Mouse (Mus musculus) hindbrain, embryonic 10.5 days (tissue): ENCODE data around the gene Neurl2. TPM values are rescaled to one million over a fixed set of nuclear protein-coding genes. Genes with fewer than 3 reads are reported as not detected.
A peak's percentile ranks its signal among the peaks of the same experiment; 100 is the strongest.
"Not testable (repeated sequence)": the region's sequence is repeated elsewhere in the genome, so short reads cannot be mapped to it uniquely, and the experiment has no call there.

Source experiments
- DNase-seq: peaks from one replicate; pipeline ENCODE4 v3.0.0-alpha.2; 2017; ENCODE audit warnings: low spot score
- H3K27ac ChIP-seq: fragments of 300-500 bp; sonication (generic); 2 replicates; pipeline ENCODE4 v1.5.1; 2016; ENCODE audit warnings: mild to moderate bottlenecking, moderate library complexity
- H3K27me3 ChIP-seq: fragments of 300-500 bp; sonication (generic); 2 replicates; pipeline ENCODE4 v1.6.1; 2016; ENCODE audit warnings: mild to moderate bottlenecking; ENCODE audit not compliant: poor library complexity, insufficient read depth, severe bottlenecking
- H3K36me3 ChIP-seq: fragments of 300-500 bp; sonication (generic); 2 replicates; pipeline ENCODE4 v1.6.1; 2016; ENCODE audit warnings: mild to moderate bottlenecking, moderate library complexity
- H3K4me1 ChIP-seq: fragments of 300-500 bp; sonication (generic); replicated peaks from 2 replicates; pipeline ENCODE4 v1.6.1; 2016; ENCODE audit warnings: mild to moderate bottlenecking
- H3K4me3 ChIP-seq: fragments of 300-500 bp; sonication (generic); 2 replicates; pipeline ENCODE4 v1.5.1; 2016; ENCODE audit warnings: mild to moderate bottlenecking, moderate library complexity
- H3K9me3 ChIP-seq: fragments of 300-500 bp; sonication (generic); 2 replicates; pipeline ENCODE4 v1.6.1; 2016; ENCODE audit warnings: mild to moderate bottlenecking, moderate library complexity
- WGBS: fragments of 180-500 bp; shearing (Covaris S2); methylation state at CpG from one replicate; pipeline ENCODE4 v1.1.7; 2016; 5-methylcytosine and 5-hydroxymethylcytosine counted together
- polyA plus RNA-seq: library from polyadenylated mRNA; unstranded; fragments of >200 nt; fragmentation: Nextera tagmentation; extraction: Ambion mirVana; gene quantifications from 2 replicates; pipeline ENCODE4 v1.2.1, GENCODE M21; 2016

The Neurl2 gene
- polyA plus RNA-seq, 1 experiment from 2014 or later, result 5.1 TPM

DNA sequence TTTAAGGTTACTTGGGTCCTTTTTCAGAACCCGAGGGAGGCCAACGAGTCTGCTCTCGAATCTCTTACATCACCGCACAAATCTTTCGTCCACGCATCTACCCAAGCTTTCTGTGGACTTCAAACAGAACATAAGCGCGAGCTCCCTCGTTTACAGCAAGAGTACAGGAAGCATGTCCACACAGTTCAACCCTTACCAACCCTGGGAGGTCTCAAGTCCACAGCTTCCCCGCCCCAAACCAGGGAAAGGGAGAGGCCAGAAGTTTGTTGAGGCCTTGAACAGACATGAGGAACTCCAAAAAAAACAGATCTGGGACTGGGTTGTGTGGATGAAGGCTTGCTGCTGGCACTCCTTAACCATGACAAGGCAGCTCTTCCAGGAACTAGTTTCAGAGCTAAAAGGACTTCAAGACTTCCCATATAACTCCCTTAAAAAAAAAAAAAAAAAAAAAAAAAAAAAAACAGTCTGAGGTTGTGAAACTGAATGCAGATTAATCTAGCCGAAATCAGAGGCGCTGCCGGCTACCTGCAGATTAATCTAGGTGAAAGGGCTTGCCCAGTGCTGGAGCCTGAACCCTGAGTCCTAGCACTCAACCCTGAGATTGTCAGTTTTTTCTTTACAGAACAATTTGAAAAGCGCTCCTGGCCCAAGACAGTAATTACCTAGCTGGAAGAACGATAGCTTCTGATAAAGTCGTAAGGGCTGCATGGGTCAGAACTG is 29.9 kb downstream of the Neurl2 start:
- peaks cover 27% of the 10 kb centered on the region for H3K4me1 ChIP-seq
- no peaks in the 10 kb centered on the region for H3K27me3 ChIP-seq
- DNase-seq, result no peak
- H3K4me3 ChIP-seq, result peak overlapping the region; percentile 85
- no peaks in the 10 kb centered on the region for H3K9me3 ChIP-seq
- WGBS, result 95% methylated on average over 16 of the region's 16 CpGs
- no peak overlapping the region for H3K27ac ChIP-seq
- peaks cover 45% of the 10 kb centered on the region for H3K36me3 ChIP-seq

DNA sequence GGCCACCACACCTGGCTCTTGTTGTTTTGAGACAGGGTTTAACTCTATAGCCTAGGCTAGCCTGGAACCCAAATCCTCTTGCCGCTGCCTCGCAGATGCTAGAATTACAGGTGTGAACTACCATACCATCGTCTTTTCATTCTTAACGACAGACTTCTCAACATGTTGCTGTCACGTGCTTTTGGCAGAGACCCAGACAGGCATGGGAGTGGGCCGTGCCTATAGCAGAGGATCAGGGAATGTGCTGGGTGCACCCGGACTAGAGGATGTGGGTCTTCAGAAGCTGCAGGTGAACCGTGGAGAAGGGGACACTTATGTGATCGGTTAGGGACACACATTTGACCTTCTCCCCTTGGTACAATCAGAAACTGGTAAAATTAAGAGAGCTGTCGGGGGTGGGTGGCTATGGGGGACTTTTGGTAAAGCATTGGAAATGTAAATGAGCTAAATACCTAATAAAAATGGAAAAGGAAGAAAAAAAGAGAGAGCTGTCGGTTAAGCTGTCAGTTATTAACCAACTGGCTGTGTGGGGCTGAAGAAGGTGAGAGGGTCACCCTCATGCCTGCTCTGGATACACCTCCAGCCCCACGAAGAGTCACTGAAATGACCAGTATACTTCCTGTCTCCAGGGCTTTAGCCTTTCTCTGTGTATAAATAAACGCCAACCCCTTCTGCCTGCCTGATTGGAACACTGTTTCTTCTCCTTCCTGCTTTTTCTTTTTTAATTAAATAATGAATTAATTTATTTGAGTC is 32.8 kb downstream of the Neurl2 start:
- Histone ChIP-seq H3K4me1 (peaks cover 18% of the 10 kb centered on the region), H3K27ac (no peak overlapping the region), H3K27me3 (no peaks in the 10 kb centered on the region), H3K36me3 (peaks cover 73% of the 10 kb centered on the region), H3K4me3 (no peak overlapping the region), H3K9me3 (no peaks in the 10 kb centered on the region)
- WGBS, result 91% methylated on average over 13 of the region's 13 CpGs
- DNase-seq, result no peak

DNA sequence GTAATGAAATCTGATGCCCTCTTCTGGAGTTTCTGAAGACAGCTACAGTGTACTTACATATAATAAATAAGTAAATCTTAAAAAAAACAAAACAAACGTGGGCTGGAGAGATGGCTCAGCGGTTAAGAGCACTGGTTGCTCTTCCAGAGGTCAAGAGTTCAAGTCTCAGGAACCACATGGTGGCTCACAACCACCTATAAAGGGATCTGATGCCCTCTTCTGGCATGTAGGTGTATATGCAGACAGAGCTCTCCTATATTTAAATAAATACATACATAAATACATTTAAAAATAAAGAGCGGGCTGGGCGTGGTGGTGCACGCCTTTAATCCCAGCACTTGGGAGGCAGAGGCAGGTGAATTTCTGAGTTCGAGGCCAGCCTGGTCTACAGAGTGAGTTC is 34.7 kb downstream of the Neurl2 start:
- 84% methylated on average over 6 of the region's 6 CpGs for WGBS
- H3K36me3 ChIP-seq, result peaks cover 89% of the 10 kb centered on the region
- not testable (repeated sequence) for DNase-seq

DNA sequence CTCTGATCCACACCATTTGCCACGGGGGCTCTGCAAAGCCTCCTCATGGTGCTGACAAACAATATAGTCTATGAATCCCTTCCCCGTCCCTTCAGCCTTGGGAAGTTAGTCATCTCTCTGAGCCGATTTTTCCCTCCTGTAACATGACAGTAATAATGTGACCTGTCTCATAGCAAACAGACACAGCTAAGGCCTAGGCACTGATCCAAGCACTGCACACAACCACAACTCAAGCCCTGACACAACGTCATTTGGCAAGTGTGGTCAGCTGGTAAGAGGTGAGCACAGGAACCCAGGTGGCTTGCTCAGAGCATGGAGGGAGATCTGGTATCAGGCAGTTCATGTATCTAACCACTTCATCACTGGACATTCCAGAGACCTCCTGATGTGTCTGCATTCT is 37.4 kb downstream of the Neurl2 start:
- DNase-seq, result no peak
- no peaks in the 10 kb centered on the region for H3K27me3 ChIP-seq
- H3K4me3 ChIP-seq, result no peak overlapping the region
- H3K27ac ChIP-seq, result no peak overlapping the region
- H3K36me3 ChIP-seq, result peaks cover 95% of the 10 kb centered on the region
- H3K9me3 ChIP-seq, result no peaks in the 10 kb centered on the region
- no peaks in the 10 kb centered on the region for H3K4me1 ChIP-seq
- 90% methylated on average over 4 of the region's 4 CpGs for WGBS

More for the DNA sequence above, 34.7 kb downstream of the Neurl2 start:
- H3K4me3 ChIP-seq, H3K4me1 ChIP-seq, H3K27me3 ChIP-seq, H3K27ac ChIP-seq, H3K9me3 ChIP-seq: not testable (repeated sequence)

DNA sequence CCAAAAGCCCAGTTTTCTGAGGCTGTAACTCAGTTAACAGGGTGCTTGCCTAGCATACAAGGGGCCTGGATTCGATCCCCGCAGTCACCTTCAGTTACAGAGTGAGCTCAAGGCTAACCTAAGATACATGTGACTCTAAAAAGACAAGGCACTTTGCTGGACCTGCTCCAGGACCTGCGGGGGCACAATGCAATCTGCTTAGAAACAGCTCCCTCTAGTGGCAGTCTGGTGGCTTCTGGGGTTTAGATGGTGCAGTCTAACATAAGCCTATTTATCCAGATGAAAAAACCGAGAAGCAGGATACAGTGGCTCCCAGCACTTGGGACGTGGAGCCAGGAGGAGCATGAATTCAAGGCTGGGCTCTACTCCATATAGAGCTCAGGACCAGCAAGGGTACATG is 39.0 kb downstream of the Neurl2 start:
- WGBS, result 43% methylated on average over 5 of the region's 5 CpGs
- DNase-seq, result peak; percentile 80
- peaks cover 93% of the 10 kb centered on the region for H3K36me3 ChIP-seq

DNA sequence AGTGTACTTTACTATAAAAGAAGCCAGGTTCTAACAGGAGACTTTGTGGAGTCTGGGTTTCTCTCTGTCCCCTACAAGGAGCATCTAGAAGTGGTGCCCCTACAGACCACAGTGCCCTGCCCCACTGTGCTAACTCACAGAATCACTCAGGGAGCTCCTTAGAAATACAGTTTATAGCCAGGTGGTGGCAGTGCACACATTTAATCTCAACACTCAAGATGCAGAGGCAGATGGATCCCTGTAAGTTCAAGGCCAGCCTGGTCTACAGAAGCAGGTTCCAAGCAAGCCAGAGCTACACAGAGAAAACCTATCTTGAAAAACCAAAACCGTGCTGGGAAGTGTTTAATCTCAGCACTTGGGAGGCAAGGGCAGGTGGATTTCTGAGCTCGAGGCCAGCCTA is 39.5 kb downstream of the Neurl2 start:
- Histone ChIP-seq H3K36me3 (peaks cover 91% of the 10 kb centered on the region), H3K27me3 (no peaks in the 10 kb centered on the region), H3K4me3 (no peak overlapping the region; the same call in 1 of the 2 replicates), H3K27ac (no peak overlapping the region), H3K4me1 (peaks cover 3% of the 10 kb centered on the region; the same call in 1 of the 2 replicates), H3K9me3 (no peaks in the 10 kb centered on the region)
- no peak for DNase-seq
- 87% methylated on average over 2 of the region's 2 CpGs for WGBS

More for the DNA sequence above, 39.0 kb downstream of the Neurl2 start:
- Histone ChIP-seq H3K4me1 (no peaks in the 10 kb centered on the region), H3K27ac (no peak overlapping the region), H3K27me3 (no peaks in the 10 kb centered on the region), H3K4me3 (no peak overlapping the region), H3K9me3 (no peaks in the 10 kb centered on the region)

DNA sequence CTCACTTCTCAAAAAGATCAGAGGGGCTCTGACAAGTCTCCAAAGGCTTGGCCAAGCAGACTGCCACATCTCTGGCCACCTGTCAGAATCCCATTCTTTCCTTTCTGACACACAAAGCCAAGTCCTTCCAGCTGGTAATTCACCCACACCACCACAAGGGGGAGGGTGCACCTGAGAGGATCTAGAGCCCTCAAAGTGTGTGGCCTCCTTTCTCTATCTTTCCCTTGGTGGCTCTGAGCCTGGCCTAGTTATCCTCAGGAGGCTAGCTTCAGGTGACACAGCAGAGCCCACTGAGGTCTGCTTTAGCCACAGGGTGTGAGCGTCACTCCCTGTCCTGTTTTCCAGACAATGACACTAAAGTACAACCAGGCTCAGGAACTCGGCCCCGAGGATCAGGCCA is 40.0 kb downstream of the Neurl2 start:
- 87% methylated on average over 3 of the region's 3 CpGs for WGBS
- Histone ChIP-seq H3K27ac (no peak overlapping the region), H3K36me3 (peaks cover 91% of the 10 kb centered on the region)

DNA sequence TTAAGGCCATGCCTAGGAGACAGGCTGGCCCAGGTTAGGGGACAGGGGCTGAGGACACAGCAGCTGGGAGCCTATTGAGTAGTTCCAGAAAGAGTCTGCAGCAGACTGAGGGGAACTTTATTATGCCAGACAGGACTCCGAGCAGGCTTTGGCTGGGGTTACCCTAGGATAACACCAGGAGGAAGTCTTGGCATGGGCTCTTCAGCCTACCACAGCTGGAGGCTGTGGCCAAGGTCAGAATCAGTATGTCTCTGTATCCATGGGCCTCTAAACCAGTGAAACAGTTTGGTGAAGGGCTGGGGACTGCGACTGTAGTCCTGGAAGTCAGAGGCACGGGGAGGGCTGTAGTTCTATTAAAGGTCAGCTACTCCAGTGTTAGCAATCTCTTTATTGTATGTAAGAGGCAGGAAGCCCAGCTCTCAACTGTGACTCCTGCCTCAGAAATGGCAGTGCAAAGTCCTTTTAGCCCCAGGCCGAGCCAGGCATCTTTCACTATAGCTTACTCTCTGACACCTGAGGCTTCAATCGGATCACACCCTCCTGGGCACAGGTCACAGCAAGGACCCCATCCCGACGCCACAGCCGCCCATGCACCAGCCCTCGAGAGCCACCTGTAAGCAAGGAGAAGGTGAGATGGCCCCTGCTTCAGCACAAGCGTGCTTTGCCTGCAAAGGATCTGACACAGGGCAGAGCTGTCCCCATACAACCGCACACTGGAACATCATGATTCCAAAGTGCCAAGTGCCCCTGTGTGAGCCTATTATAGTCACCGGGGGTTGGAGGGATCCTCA is 40.7 kb downstream of the Neurl2 start:
- peaks cover 84% of the 10 kb centered on the region for H3K36me3 ChIP-seq
- H3K27ac ChIP-seq, result no peak overlapping the region
- 93% methylated on average over 12 of the region's 12 CpGs for WGBS
- H3K9me3 ChIP-seq, result no peaks in the 10 kb centered on the region
- peaks cover 10% of the 10 kb centered on the region for H3K4me1 ChIP-seq
- DNase-seq, result no peak
- no peaks in the 10 kb centered on the region for H3K27me3 ChIP-seq
- no peak overlapping the region for H3K4me3 ChIP-seq

More for the DNA sequence above, 40.0 kb downstream of the Neurl2 start:
- DNase-seq, result peak; percentile 63
- Histone ChIP-seq H3K9me3 (no peaks in the 10 kb centered on the region), H3K27me3 (no peaks in the 10 kb centered on the region), H3K4me1 (peaks cover 8% of the 10 kb centered on the region), H3K4me3 (no peak overlapping the region)

DNA sequence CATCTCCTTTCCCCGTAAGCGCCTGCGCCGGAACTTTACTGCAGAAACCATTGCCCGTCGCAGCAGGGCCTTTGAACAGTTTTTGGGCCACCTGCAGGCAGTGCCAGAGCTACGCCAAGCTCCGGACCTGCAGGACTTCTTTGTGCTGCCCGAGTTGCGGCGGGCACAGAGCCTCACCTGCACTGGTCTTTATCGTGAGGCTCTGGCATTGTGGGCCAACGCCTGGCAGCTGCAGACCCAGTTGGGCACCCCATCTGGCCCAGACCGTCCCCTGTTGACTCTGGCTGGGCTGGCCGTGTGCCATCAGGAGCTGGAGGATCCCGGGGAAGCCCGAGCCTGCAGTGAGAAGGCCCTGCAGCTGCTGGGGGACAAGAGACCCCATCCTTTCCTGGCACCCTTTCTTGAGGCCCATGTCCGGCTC is 41.4 kb downstream of the Neurl2 start:
- peaks cover 12% of the 10 kb centered on the region for H3K4me1 ChIP-seq
- 92% methylated on average over 18 of the region's 18 CpGs for WGBS
- H3K36me3 ChIP-seq, result peaks cover 79% of the 10 kb centered on the region
- H3K27ac ChIP-seq, result no peak overlapping the region
- H3K4me3 ChIP-seq, result no peak overlapping the region
- DNase-seq, result no peak
- H3K27me3 ChIP-seq, result peaks cover 4% of the 10 kb centered on the region; the same call in 1 of the 2 replicates
- no peaks in the 10 kb centered on the region for H3K9me3 ChIP-seq

DNA sequence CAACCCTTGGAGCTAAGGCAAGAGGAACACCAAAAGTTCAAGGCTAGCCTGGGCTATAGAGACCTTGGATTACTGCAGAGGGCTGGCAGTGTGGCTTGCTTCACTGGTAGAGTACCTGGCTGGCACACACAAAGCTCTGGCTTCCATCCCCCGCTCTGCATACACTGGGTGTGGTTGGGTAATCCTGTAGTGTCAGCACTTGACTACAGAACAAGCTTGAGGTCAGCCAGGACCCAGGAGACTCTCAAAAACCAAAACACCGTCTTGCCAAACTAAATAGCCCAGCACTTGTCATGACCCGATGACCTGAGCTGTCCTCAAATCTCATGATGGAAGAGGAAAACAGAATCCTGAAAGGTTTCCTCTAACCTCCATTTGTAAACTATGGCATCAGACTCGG is 42.8 kb downstream of the Neurl2 start:
- no peaks in the 10 kb centered on the region for H3K9me3 ChIP-seq
- peaks cover 65% of the 10 kb centered on the region for H3K36me3 ChIP-seq

DNA sequence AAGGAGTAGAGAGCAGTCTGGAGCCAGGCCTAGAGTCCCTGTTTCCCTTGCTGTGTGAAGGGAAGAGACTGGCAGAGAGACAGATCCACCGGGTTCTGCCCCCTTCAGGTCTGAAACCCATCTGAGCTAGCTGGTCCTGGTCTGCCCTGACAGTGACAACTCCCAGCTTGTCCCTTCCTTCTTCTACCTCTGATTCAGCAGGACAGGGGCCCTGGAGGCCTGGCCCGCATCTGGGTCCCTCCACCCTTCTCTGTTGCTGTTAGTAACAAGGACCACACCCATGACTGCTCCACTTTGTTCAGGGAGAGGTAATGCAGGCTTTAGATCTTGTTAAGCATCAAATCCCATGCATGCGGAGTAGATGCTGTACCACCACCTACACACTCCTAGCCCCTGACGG is 44.8 kb downstream of the Neurl2 start:
- H3K9me3 ChIP-seq, result no peaks in the 10 kb centered on the region
- peaks cover 7% of the 10 kb centered on the region; the same call in 1 of the 2 replicates for H3K27me3 ChIP-seq
- DNase-seq, result no peak
- peaks cover 35% of the 10 kb centered on the region for H3K4me1 ChIP-seq
- no peak overlapping the region for H3K4me3 ChIP-seq
- peaks cover 47% of the 10 kb centered on the region for H3K36me3 ChIP-seq
- WGBS, result 70% methylated on average over 4 of the region's 4 CpGs
- H3K27ac ChIP-seq, result no peak overlapping the region

More for the DNA sequence above, 42.8 kb downstream of the Neurl2 start:
- Histone ChIP-seq H3K27ac (no peak overlapping the region), H3K27me3 (peaks cover 7% of the 10 kb centered on the region; the same call in 1 of the 2 replicates), H3K4me1 (peaks cover 26% of the 10 kb centered on the region), H3K4me3 (no peak overlapping the region)
- 83% methylated on average over 4 of the region's 4 CpGs for WGBS
- no peak for DNase-seq

DNA sequence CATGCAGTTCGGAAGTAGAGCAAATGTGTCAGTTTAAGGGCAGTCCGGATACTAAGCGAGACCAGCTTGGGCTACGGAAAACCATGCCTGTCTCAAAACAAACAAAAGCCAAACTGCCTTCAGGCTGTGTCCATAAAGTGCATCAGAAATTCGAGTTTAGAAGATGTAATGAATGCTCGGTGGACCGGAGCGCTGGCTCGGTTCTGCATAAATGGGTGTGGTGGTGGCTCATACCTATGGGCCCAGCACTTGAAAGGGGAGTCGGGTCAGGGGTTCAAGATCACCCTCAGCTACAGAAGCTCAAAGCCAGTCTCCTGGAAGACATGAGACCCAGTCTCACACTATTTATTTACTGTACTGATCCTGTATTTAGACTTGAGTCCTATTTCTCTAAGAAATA is 45.5 kb downstream of the Neurl2 start:
- no peak overlapping the region for H3K4me3 ChIP-seq
- DNase-seq, result no peak
- H3K27ac ChIP-seq, result no peak overlapping the region
- no peaks in the 10 kb centered on the region for H3K9me3 ChIP-seq
- peaks cover 35% of the 10 kb centered on the region for H3K4me1 ChIP-seq
- peaks cover 7% of the 10 kb centered on the region; the same call in 1 of the 2 replicates for H3K27me3 ChIP-seq
- peaks cover 41% of the 10 kb centered on the region for H3K36me3 ChIP-seq
- 86% methylated on average over 10 of the region's 10 CpGs for WGBS
